Mouse (Mus musculus) lung, postnatal 0 days (tissue): Measurements from ENCODE around the gene Tprkb.

Experiments used
- CTCF ChIP-seq: IDR thresholded peaks from 2 replicates; pipeline ENCODE4 v1.5.1; 2016; ENCODE audit warnings: antibody characterized with exemption, mild to moderate bottlenecking
- EP300 ChIP-seq: IDR thresholded peaks from 2 replicates; pipeline ENCODE4 v1.6.1; 2016; ENCODE audit warnings: antibody characterized with exemption, mild to moderate bottlenecking, control low read depth

DNA sequence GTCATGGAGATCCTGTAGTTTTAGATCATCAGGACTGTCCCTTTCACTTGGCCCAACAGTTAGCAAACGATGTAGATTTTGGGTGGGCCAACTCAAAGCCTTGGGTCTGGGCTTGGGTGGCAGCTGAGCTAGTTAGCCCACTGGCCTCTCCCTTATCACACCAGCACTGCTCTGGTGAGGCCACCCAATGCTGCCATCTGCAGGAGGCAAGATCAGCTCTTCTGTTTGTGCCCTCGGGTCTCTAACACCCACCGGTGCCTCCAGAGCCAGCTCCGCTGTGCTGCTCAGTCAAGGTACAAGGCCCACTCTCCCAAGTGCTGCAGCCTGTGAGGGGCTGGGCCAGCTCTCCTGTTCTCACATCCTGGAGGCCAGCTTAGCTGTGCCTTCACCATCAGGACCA is 55.0 kb downstream of the Tprkb start:
- TF ChIP-seq CTCF (peak; percentile 36), EP300 (no peak)
